Mouse (Mus musculus): Measurements from ENCODE around the gene Ints5.

- no peak for TF ChIP-seq POLR2A (IDR thresholded peaks at IDR 0.05; ENCODE audit: borderline replicate concordance, insufficient read depth, low read length)
- no peak for TF ChIP-seq CTCF (IDR thresholded peaks at IDR 0.05; ENCODE audit: borderline replicate concordance, insufficient read depth, low read depth, low read length)
These were observed 51.9 kb downstream of the Ints5 start for GRCm38 (mm10) chr19:8944750-8945149.

Data from cerebellum, adult 2 months (tissue).